Mouse (Mus musculus) myocyte (in vitro differentiated cells): ENCODE data around the gene Baat.
"Not testable (repeated sequence)": the region's sequence is repeated elsewhere in the genome, so short reads cannot be mapped to it uniquely, and the experiment has no call there.

Experiments
- E2F4 ChIP-seq: IDR thresholded peaks from one replicate; pipeline ENCODE4 v1.6.1; 2011; ENCODE audit warnings: mild to moderate bottlenecking, control low read depth, moderate library complexity; ENCODE audit not compliant: insufficient read depth
- MAX ChIP-seq: IDR thresholded peaks from one replicate; pipeline ENCODE4 v1.6.1; 2011; ENCODE audit warnings: low read depth, mild to moderate bottlenecking, control low read depth
- MYOD1 ChIP-seq, 3 experiments: IDR thresholded peaks; one replicate each; pipeline ENCODE4 v1.6.1; 2011; ENCODE audit warnings: control low read depth in 2 of 3, low read depth in 2 of 3, mild to moderate bottlenecking in 2 of 3, moderate library complexity in 1 of 3; ENCODE audit not compliant: insufficient read length in 2 of 3, control insufficient read depth in 1 of 3
- POLR2A ChIP-seq: IDR thresholded peaks from one replicate; pipeline ENCODE4 v1.6.1; 2011; ENCODE audit warnings: low read depth, mild to moderate bottlenecking, control low read depth, moderate library complexity; ENCODE audit not compliant: insufficient read length
- USF1 ChIP-seq: IDR thresholded peaks from one replicate; pipeline ENCODE4 v1.6.1; 2011; ENCODE audit warnings: low read depth, mild to moderate bottlenecking, control low read depth, moderate library complexity

DNA sequence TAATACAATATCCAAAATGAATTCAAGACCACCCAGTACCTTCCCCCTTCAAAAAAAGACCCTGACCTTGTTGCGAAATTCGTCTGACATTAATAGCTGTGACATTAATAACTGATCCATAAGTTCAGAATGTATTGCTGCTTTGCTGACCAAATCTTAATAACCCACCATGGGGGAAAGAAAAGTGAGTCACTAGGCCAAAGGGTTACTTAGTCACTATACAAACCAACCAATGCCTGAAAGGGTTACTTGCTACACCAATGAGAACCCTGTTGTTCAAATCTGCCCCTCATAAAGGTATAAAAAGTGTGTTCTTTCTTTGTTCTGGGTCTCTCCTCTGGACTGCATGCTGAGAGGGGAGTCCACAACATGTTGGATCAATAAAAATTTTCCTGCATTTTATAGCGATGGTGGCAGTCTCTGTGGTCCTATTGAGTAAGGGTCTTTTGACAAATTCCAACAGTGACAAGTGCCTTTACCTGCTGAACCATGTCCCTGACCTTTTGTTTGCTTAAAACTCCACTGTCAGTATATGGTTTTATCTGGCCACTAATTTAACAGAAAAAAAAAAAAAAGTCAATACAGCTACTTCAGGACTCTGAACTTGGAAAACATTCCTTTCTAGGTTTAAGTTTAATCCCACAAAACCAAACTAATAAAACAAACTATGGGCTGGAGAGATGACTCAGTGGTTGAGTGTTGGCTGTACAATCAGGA lies 20.3 kb downstream of the Baat start:
- not testable (repeated sequence) for TF ChIP-seq POLR2A; MYOD1 (IDR thresholded peaks at IDR 0.05; ENCODE audit: control insufficient read depth in 1 of 3, insufficient read length in 2 of 3, low read depth in 2 of 3); USF1; E2F4; MAX
